Mouse (Mus musculus): ENCODE data around the gene Fam240b. TPM values are rescaled to one million over a fixed set of nuclear protein-coding genes. Genes with fewer than 3 reads are reported as not detected.

The Fam240b gene
- polyA plus RNA-seq, 1 experiment from 2014 or later, result not detected

- no peak for ATAC-seq (replicated peaks; ENCODE audit: extremely low read depth, insufficient read depth, low FRiP score)
- no peak overlapping the region for H3K4me3 ChIP-seq (ENCODE audit: low read length)
- H3K4me1 ChIP-seq (ENCODE audit: control insufficient read depth, insufficient read depth, low read length), result no peaks in the 10 kb centered on the region
- H3K9me3 ChIP-seq (replicated peaks; ENCODE audit: control insufficient read depth, low read length), result no peaks in the 10 kb centered on the region
- 3% methylated on average over 1 of the region's 1 CpGs for WGBS
- no peak overlapping the region for H3K4me2 ChIP-seq (ENCODE audit: low read depth, low read length)
- no peak overlapping the region for H3K27ac ChIP-seq (ENCODE audit: low read length)
- no peaks in the 10 kb centered on the region for H3K27me3 ChIP-seq (ENCODE audit: control insufficient read depth, insufficient read depth, low read length)
- no peaks in the 10 kb centered on the region for H3K36me3 ChIP-seq (ENCODE audit: control insufficient read depth, insufficient read depth)
- H3K9ac ChIP-seq (ENCODE audit: low read length), result no peak overlapping the region
Measured at GRCm38 (mm10) chr13:64447947-64448346, 49.6 kb downstream of the Fam240b start.

- no peak overlapping the region for H3K9ac ChIP-seq (ENCODE audit: low read length)
- H3K27me3 ChIP-seq (ENCODE audit: control insufficient read depth, insufficient read depth, low read length), result no peaks in the 10 kb centered on the region
- H3K36me3 ChIP-seq (ENCODE audit: control insufficient read depth, insufficient read depth), result no peaks in the 10 kb centered on the region
- no peaks in the 10 kb centered on the region for H3K9me3 ChIP-seq (replicated peaks; ENCODE audit: control insufficient read depth, low read length)
- H3K4me3 ChIP-seq (ENCODE audit: low read length), result no peak overlapping the region
- no peak overlapping the region for H3K27ac ChIP-seq (ENCODE audit: low read length)
- no peaks in the 10 kb centered on the region for H3K4me1 ChIP-seq (ENCODE audit: control insufficient read depth, insufficient read depth, low read length)
- ATAC-seq (replicated peaks; ENCODE audit: extremely low read depth, insufficient read depth, low FRiP score), result no peak
- 68% methylated on average over 9 of the region's 9 CpGs for WGBS
- H3K4me2 ChIP-seq (ENCODE audit: low read depth, low read length), result no peak overlapping the region
Measured at GRCm38 (mm10) chr13:64445254-64445920, 52.2 kb downstream of the Fam240b start.

- Histone ChIP-seq H3K9ac (ENCODE audit: low read length) (no peak overlapping the region), H3K27me3 (ENCODE audit: control insufficient read depth, insufficient read depth, low read length) (no peaks in the 10 kb centered on the region), H3K27ac (ENCODE audit: low read length) (no peak overlapping the region), H3K4me3 (ENCODE audit: low read length) (no peak overlapping the region), H3K4me1 (ENCODE audit: control insufficient read depth, insufficient read depth, low read length) (no peaks in the 10 kb centered on the region), H3K9me3 (replicated peaks; ENCODE audit: control insufficient read depth, low read length) (no peaks in the 10 kb centered on the region), H3K4me2 (ENCODE audit: low read depth, low read length) (no peak overlapping the region), H3K36me3 (ENCODE audit: control insufficient read depth, insufficient read depth) (no peaks in the 10 kb centered on the region)
- 41% methylated on average over 4 of the region's 4 CpGs for WGBS
- ATAC-seq (replicated peaks; ENCODE audit: extremely low read depth, insufficient read depth, low FRiP score), result no peak
Measured at GRCm38 (mm10) chr13:64443263-64443894, 54.2 kb downstream of the Fam240b start.

DNA sequence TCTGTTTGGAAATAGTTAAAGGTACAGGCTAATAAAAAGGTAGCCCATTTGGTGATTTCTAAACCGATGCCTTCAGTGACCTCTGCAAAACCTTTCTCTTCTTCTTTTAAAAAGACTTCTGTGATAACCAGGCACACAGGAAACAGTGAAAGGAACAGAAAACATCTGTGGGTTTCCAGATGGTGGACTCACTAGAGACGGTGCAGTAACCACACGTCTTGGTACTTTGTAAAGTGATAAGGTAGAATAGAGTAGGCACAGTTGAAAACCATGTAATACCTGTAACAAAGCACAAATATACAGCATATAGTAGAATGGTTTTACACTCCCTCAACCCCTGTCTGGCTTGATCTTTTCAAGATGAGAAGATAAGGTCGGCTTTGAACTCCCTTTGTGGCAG is 57.0 kb downstream of the Fam240b start:
- Histone ChIP-seq H3K4me2 (ENCODE audit: low read depth, low read length) (no peak overlapping the region), H3K9ac (ENCODE audit: low read length) (no peak overlapping the region), H3K9me3 (replicated peaks; ENCODE audit: control insufficient read depth, low read length) (no peaks in the 10 kb centered on the region), H3K36me3 (ENCODE audit: control insufficient read depth, insufficient read depth) (no peaks in the 10 kb centered on the region), H3K27me3 (ENCODE audit: control insufficient read depth, insufficient read depth, low read length) (no peaks in the 10 kb centered on the region), H3K4me3 (ENCODE audit: low read length) (no peak overlapping the region), H3K27ac (ENCODE audit: low read length) (no peak overlapping the region), H3K4me1 (ENCODE audit: control insufficient read depth, insufficient read depth, low read length) (no peaks in the 10 kb centered on the region)
- no peak for ATAC-seq (replicated peaks; ENCODE audit: extremely low read depth, insufficient read depth, low FRiP score)
- WGBS, result 47% methylated on average over 4 of the region's 4 CpGs

DNA sequence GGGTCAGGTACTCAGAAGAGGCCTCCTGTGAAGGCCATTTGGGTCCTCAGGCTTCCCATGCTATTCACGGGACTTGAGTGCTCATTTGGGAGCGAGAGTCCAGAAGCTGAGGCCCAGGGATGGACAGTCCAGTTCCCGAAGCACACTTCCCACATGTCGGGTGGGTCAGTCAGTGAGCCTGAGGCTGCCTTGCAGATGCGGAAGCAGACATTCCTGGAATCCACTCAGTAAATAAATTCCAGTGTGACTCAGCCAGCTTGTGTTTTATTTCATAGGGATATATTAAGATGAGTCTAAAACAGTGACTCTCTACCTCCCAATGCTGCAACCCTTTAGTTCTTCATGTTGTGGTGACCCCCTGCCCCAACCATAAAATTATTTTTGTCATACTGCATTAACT is 58.1 kb downstream of the Fam240b start:
- no peak overlapping the region for H3K4me2 ChIP-seq (ENCODE audit: low read depth, low read length)
- H3K9ac ChIP-seq (ENCODE audit: low read length), result no peak overlapping the region
- ATAC-seq (replicated peaks; ENCODE audit: extremely low read depth, insufficient read depth, low FRiP score), result no peak
- no peak overlapping the region for H3K4me3 ChIP-seq (ENCODE audit: low read length)
- H3K9me3 ChIP-seq (replicated peaks; ENCODE audit: control insufficient read depth, low read length), result no peaks in the 10 kb centered on the region
- 67% methylated on average over 5 of the region's 5 CpGs for WGBS
- no peaks in the 10 kb centered on the region for H3K4me1 ChIP-seq (ENCODE audit: control insufficient read depth, insufficient read depth, low read length)
- no peaks in the 10 kb centered on the region for H3K27me3 ChIP-seq (ENCODE audit: control insufficient read depth, insufficient read depth, low read length)
- H3K36me3 ChIP-seq (ENCODE audit: control insufficient read depth, insufficient read depth), result no peaks in the 10 kb centered on the region
- no peak overlapping the region for H3K27ac ChIP-seq (ENCODE audit: low read length)

GRCm38 (mm10) chr13:64438863-64439452 is 58.6 kb downstream of the Fam240b start:
- no peak overlapping the region for H3K9ac ChIP-seq (ENCODE audit: low read length)
- H3K4me3 ChIP-seq (ENCODE audit: low read length), result no peak overlapping the region
- no peaks in the 10 kb centered on the region for H3K27me3 ChIP-seq (ENCODE audit: control insufficient read depth, insufficient read depth, low read length)
- no peak overlapping the region for H3K27ac ChIP-seq (ENCODE audit: low read length)
- no peaks in the 10 kb centered on the region for H3K9me3 ChIP-seq (replicated peaks; ENCODE audit: control insufficient read depth, low read length)
- peak; percentile 76 for ATAC-seq (replicated peaks; ENCODE audit: extremely low read depth, insufficient read depth, low FRiP score)
- no peak overlapping the region for H3K4me2 ChIP-seq (ENCODE audit: low read depth, low read length)
- no peaks in the 10 kb centered on the region for H3K4me1 ChIP-seq (ENCODE audit: control insufficient read depth, insufficient read depth, low read length)
- no peaks in the 10 kb centered on the region for H3K36me3 ChIP-seq (ENCODE audit: control insufficient read depth, insufficient read depth)
- WGBS, result 48% methylated on average over 9 of the region's 9 CpGs

- ATAC-seq (replicated peaks; ENCODE audit: extremely low read depth, insufficient read depth, low FRiP score), result no peak
- Histone ChIP-seq H3K27me3 (ENCODE audit: control insufficient read depth, insufficient read depth, low read length) (no peaks in the 10 kb centered on the region), H3K4me3 (ENCODE audit: low read length) (no peak overlapping the region), H3K9ac (ENCODE audit: low read length) (no peak overlapping the region), H3K4me1 (ENCODE audit: control insufficient read depth, insufficient read depth, low read length) (peaks cover 5% of the 10 kb centered on the region), H3K4me2 (ENCODE audit: low read depth, low read length) (no peak overlapping the region), H3K27ac (ENCODE audit: low read length) (no peak overlapping the region), H3K9me3 (replicated peaks; ENCODE audit: control insufficient read depth, low read length) (no peaks in the 10 kb centered on the region), H3K36me3 (ENCODE audit: control insufficient read depth, insufficient read depth) (no peaks in the 10 kb centered on the region)
- WGBS, result 77% methylated on average over 7 of the region's 7 CpGs
Measured at GRCm38 (mm10) chr13:64437801-64438200, 59.8 kb downstream of the Fam240b start.

- Histone ChIP-seq H3K4me1 (ENCODE audit: control insufficient read depth, insufficient read depth, low read length) (peaks cover 9% of the 10 kb centered on the region), H3K9ac (ENCODE audit: low read length) (peak within 1 kb of the TSS; percentile 69), H3K36me3 (ENCODE audit: control insufficient read depth, insufficient read depth) (no peaks in the 10 kb centered on the region), H3K27me3 (ENCODE audit: control insufficient read depth, insufficient read depth, low read length) (no peaks in the 10 kb centered on the region), H3K4me2 (ENCODE audit: low read depth, low read length) (peak within 1 kb of the TSS; percentile 81), H3K9me3 (replicated peaks; ENCODE audit: control insufficient read depth, low read length) (no peaks in the 10 kb centered on the region), H3K4me3 (ENCODE audit: low read length) (peak within 1 kb of the TSS; percentile 78), H3K27ac (ENCODE audit: low read length) (peak within 1 kb of the TSS; percentile 86)
- ATAC-seq (replicated peaks; ENCODE audit: extremely low read depth, insufficient read depth, low FRiP score), result peak; percentile 99
- WGBS, result under 1% methylated on average over 57 of the region's 57 CpGs
Measured at GRCm38 (mm10) chr13:64432017-64432995, 65.3 kb downstream of the Fam240b start, which contains the start of gene Cdk20. Gene Cdk20 (plus strand): TSS chr13:64432314.
